Mouse (Mus musculus) neural tube, embryonic 13.5 days (tissue): ENCODE data around the gene Myt1l. TPM values are rescaled to one million over a fixed set of nuclear protein-coding genes. Genes with fewer than 3 reads are reported as not detected.

ENCODE experiments used
- ATAC-seq: fragments of 200-750 bp; cut with Nextera tagmentation; 2 replicates; pipeline ENCODE4 v1.8.0; 2017; ENCODE audit warnings: low read depth, mild to moderate bottlenecking, moderate TSS enrichment, moderate library complexity
- H3K27ac ChIP-seq: fragments of 300-500 bp; sonication (generic); replicated peaks from 2 replicates; pipeline ENCODE4 v1.5.1; 2015; ENCODE audit warnings: moderate library complexity, mild to moderate bottlenecking, inconsistent platforms
- H3K27me3 ChIP-seq: fragments of 300-500 bp; sonication (generic); 2 replicates; pipeline ENCODE4 v1.6.1; 2015; ENCODE audit warnings: mild to moderate bottlenecking, inconsistent platforms
- H3K36me3 ChIP-seq: fragments of 300-500 bp; sonication (generic); 2 replicates; pipeline ENCODE4 v1.6.1; 2015; ENCODE audit warnings: mild to moderate bottlenecking, inconsistent platforms
- H3K4me1 ChIP-seq: fragments of 300-500 bp; sonication (generic); replicated peaks from 2 replicates; pipeline ENCODE4 v1.6.1; 2015; ENCODE audit warnings: inconsistent platforms
- H3K4me2 ChIP-seq: fragments of 300-500 bp; sonication (generic); 2 replicates; pipeline ENCODE4 v1.6.1; 2015; ENCODE audit warnings: inconsistent platforms, mild to moderate bottlenecking, moderate library complexity
- H3K4me3 ChIP-seq: fragments of 300-500 bp; sonication (generic); 2 replicates; pipeline ENCODE4 v1.5.1; 2015; ENCODE audit warnings: mild to moderate bottlenecking, inconsistent platforms
- H3K9ac ChIP-seq: fragments of 300-500 bp; sonication (generic); 2 replicates; pipeline ENCODE4 v1.6.1; 2015; ENCODE audit warnings: moderate library complexity, mild to moderate bottlenecking, inconsistent platforms
- H3K9me3 ChIP-seq: fragments of 300-500 bp; sonication (generic); 2 replicates; pipeline ENCODE4 v1.6.1; 2016; ENCODE audit warnings: inconsistent platforms
- WGBS: fragments of 180-500 bp; shearing (Covaris S2); methylation state at CpG from one replicate; pipeline ENCODE4 v1.1.7; 2015; 5-methylcytosine and 5-hydroxymethylcytosine counted together
- polyA plus RNA-seq: library from polyadenylated mRNA; unstranded; fragments of >200 nt; fragmentation: Nextera tagmentation; extraction: Ambion mirVana; gene quantifications from 2 replicates; pipeline ENCODE4 v1.2.1, GENCODE M21; 2015

Gene Myt1l
- polyA plus RNA-seq, 1 experiment from 2014 or later, result 170 TPM

GRCm38 (mm10) chr12:29956969-29957368 lies 428.8 kb downstream of the Myt1l start:
- H3K9me3 ChIP-seq, result no peaks in the 10 kb centered on the region
- H3K27ac ChIP-seq, result 0 out of 2 replicates have a peak overlapping the region, but pooled peaks have one; percentile 2
- H3K4me1 ChIP-seq, result peaks cover 55% of the 10 kb centered on the region
- no peak overlapping the region for H3K9ac ChIP-seq
- no peaks in the 10 kb centered on the region for H3K36me3 ChIP-seq
- H3K27me3 ChIP-seq, result no peaks in the 10 kb centered on the region
- 0 out of 2 replicates have a peak, but pooled peaks have one; percentile 37 for ATAC-seq
- no peak overlapping the region for H3K4me3 ChIP-seq
- H3K4me2 ChIP-seq, result no peak overlapping the region
- 81% methylated on average over 12 of the region's 12 CpGs for WGBS

GRCm38 (mm10) chr12:29958637-29959036 lies 430.5 kb downstream of the Myt1l start:
- no peak overlapping the region for H3K9ac ChIP-seq
- no peak for ATAC-seq
- no peaks in the 10 kb centered on the region for H3K36me3 ChIP-seq
- WGBS, result 67% methylated on average over 5 of the region's 5 CpGs
- H3K9me3 ChIP-seq, result no peaks in the 10 kb centered on the region
- H3K4me2 ChIP-seq, result no peak overlapping the region
- H3K27ac ChIP-seq, result no peak overlapping the region
- H3K4me1 ChIP-seq, result peaks cover 40% of the 10 kb centered on the region
- H3K27me3 ChIP-seq, result no peaks in the 10 kb centered on the region
- no peak overlapping the region for H3K4me3 ChIP-seq

- H3K9me3 ChIP-seq, result no peaks in the 10 kb centered on the region
- H3K36me3 ChIP-seq, result 0 out of 2 replicates have a peak, but pooled peaks cover 5% of the 10 kb centered on the region
- no peak overlapping the region for H3K4me3 ChIP-seq
- H3K4me1 ChIP-seq, result peaks cover 39% of the 10 kb centered on the region
- H3K4me2 ChIP-seq, result no peak overlapping the region
- WGBS, result 91% methylated on average over 1 of the region's 1 CpGs
- ATAC-seq, result no peak
- 0 out of 2 replicates have a peak overlapping the region, but pooled peaks have one; percentile 12 for H3K9ac ChIP-seq
- no peak overlapping the region for H3K27ac ChIP-seq
- no peaks in the 10 kb centered on the region for H3K27me3 ChIP-seq
These were observed 432.9 kb downstream of the Myt1l start for GRCm38 (mm10) chr12:29961041-29961440.

GRCm38 (mm10) chr12:29965016-29965415 lies 436.8 kb downstream of the Myt1l start:
- WGBS, result 93% methylated on average over 6 of the region's 6 CpGs
- H3K9me3 ChIP-seq, result no peaks in the 10 kb centered on the region
- H3K27ac ChIP-seq, result no peak overlapping the region
- ATAC-seq, result no peak
- H3K4me2 ChIP-seq, result no peak overlapping the region
- H3K4me1 ChIP-seq, result peaks cover 30% of the 10 kb centered on the region
- H3K9ac ChIP-seq, result no peak overlapping the region
- H3K27me3 ChIP-seq, result no peaks in the 10 kb centered on the region
- H3K4me3 ChIP-seq, result no peak overlapping the region
- H3K36me3 ChIP-seq, result 0 out of 2 replicates have a peak, but pooled peaks cover 5% of the 10 kb centered on the region

GRCm38 (mm10) chr12:29971795-29972464 lies 443.7 kb downstream of the Myt1l start:
- no peak for ATAC-seq
- Histone ChIP-seq H3K4me1 (no peaks in the 10 kb centered on the region; the same call in 1 of the 2 replicates), H3K4me2 (no peak overlapping the region), H3K4me3 (no peak overlapping the region), H3K36me3 (peaks cover 25% of the 10 kb centered on the region), H3K27me3 (no peaks in the 10 kb centered on the region), H3K9ac (no peak overlapping the region), H3K9me3 (no peaks in the 10 kb centered on the region), H3K27ac (no peak overlapping the region)
- WGBS, result 91% methylated on average over 7 of the region's 7 CpGs

GRCm38 (mm10) chr12:29972533-29972932 lies 444.3 kb downstream of the Myt1l start:
- Histone ChIP-seq H3K4me3 (no peak overlapping the region), H3K4me2 (no peak overlapping the region), H3K9me3 (no peaks in the 10 kb centered on the region), H3K27ac (no peak overlapping the region), H3K27me3 (no peaks in the 10 kb centered on the region), H3K4me1 (no peaks in the 10 kb centered on the region; the same call in 1 of the 2 replicates), H3K36me3 (peaks cover 28% of the 10 kb centered on the region), H3K9ac (no peak overlapping the region)
- no peak for ATAC-seq
- 88% methylated on average over 6 of the region's 6 CpGs for WGBS
